Mouse (Mus musculus) ES-CJ7 (cell line): ENCODE measurements around the gene Ten1.

Source experiments
- DNase-seq: peaks from one replicate; pipeline ENCODE4 v3.0.0; 2011; ENCODE audit warnings: low read depth, low spot score

The Ten1 gene

GRCm38 (mm10) chr11:116198639-116199531 is at the start of gene Ten1, which contains the start of gene Acox1:
Gene Ten1, plus strand, starts transcription at chr11:116198855.
Gene Acox1, minus strand, starts transcription at chr11:116199045.
- DNase-seq = peak; percentile 96

GRCm38 (mm10) chr11:116149341-116149740 is 49.3 kb upstream of the Ten1 start:
- no peak for DNase-seq

GRCm38 (mm10) chr11:116150960-116151359 is 47.7 kb upstream of the Ten1 start:
- no peak for DNase-seq

GRCm38 (mm10) chr11:116161312-116161711 is 37.3 kb upstream of the Ten1 start:
- DNase-seq = no peak

- DNase-seq = peak; percentile 55
Measured at GRCm38 (mm10) chr11:116162146-116162545, 36.5 kb upstream of the Ten1 start.

DNA sequence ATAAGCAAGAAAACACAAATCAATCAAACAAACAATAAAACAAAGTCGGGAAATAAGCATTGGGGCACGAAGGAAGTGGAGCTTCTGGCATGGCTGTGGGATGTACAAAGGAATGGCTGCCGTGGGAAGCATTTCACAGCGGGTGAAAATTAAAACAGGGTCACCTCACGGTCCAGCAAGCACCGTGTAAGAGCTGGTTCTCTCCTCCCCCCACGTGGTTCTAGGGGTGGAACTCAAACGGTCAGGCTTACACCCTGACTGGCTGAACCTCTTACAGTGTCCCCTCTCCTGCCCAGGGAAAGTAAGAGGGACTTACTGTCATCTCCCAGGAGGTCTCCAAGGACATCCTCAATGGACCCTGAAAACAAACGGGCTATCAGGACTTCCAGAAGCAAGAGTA is 35.7 kb upstream of the Ten1 start:
- no peak for DNase-seq

DNA sequence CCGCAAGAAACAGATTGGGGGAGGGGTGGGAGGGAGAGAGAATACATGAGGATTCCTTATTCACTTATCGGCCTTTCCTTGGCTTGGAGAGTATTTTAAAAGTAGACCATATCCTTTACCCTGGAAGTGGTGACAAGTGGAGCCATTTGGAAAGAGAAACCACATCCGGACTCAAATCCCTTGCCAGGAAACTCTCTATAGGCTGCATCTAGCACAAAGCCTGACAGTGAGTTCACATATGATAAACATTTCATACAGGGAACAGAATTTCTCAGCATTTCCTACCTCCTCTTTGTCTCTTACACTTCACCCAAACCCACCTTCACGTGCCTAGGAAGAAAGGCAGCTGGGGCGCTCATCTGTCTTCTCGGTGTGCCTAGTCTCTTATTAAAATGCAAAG is 31.4 kb upstream of the Ten1 start:
- no peak for DNase-seq

- DNase-seq = peak; percentile 97
Measured at GRCm38 (mm10) chr11:116167884-116168439, 30.7 kb upstream of the Ten1 start, which contains the start of gene Fbf1. Gene Fbf1, minus strand, starts transcription at chr11:116168166.

DNA sequence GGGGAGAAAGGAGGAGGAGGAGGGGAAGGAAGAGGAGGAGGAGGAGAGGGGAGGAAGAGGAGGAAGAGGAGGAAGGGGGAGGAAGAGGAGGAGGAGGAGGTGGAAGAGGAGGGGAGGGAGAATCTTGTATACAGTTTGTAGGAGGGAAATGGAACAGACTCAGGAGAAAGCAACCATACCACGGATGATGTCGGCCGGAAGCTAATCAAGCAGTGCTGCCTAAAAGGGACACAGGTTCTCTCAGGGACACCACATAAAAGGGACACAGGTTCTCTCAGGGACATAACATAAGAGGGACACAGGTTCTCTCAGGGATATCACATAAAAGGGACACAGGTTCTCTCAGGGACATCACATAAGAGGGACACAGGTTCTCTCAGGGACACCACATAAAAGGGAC is 29.4 kb upstream of the Ten1 start:
- no peak for DNase-seq

GRCm38 (mm10) chr11:116170003-116170800 is 28.5 kb upstream of the Ten1 start:
- no peak for DNase-seq

DNA sequence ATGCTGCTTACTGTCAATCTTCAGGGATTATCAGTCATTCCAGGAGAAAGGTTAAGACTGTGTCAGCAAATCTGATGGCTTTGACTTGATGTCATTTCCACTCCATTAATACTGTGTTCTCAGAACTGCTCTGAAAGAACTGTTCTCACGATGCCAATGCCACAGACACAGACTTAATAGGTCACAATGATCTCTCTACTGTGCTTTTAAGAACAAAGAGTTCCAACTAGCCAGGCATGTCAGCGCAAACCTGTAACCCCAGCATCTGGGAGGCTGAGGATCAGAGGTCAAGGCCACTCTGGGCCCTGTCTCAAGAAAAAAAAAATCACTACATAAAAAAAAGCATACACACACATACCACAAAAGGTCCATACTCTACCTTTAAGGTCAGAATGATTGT is 26.7 kb upstream of the Ten1 start:
- no peak for DNase-seq

GRCm38 (mm10) chr11:116174775-116175448 is 23.7 kb upstream of the Ten1 start:
- no peak for DNase-seq

DNA sequence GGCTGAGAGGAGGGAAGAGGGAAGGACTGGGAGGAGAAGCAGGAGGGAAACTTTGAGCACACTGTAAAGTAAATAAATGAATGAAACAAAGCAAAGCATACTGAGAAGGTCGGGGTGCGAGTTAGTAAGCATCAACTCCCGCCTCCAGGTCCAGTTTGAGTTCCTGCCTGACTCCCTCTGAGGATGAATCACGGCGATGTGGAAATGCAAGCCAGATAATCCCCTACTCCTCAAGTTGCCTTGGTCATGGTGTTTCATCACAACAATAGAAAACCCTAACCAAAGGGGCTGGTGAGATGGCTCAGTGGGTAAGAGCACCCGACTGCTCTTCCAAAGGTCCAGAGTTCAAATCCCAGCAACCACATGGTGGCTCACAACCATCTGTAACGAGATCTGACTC is 22.6 kb upstream of the Ten1 start:
- no peak for DNase-seq

DNA sequence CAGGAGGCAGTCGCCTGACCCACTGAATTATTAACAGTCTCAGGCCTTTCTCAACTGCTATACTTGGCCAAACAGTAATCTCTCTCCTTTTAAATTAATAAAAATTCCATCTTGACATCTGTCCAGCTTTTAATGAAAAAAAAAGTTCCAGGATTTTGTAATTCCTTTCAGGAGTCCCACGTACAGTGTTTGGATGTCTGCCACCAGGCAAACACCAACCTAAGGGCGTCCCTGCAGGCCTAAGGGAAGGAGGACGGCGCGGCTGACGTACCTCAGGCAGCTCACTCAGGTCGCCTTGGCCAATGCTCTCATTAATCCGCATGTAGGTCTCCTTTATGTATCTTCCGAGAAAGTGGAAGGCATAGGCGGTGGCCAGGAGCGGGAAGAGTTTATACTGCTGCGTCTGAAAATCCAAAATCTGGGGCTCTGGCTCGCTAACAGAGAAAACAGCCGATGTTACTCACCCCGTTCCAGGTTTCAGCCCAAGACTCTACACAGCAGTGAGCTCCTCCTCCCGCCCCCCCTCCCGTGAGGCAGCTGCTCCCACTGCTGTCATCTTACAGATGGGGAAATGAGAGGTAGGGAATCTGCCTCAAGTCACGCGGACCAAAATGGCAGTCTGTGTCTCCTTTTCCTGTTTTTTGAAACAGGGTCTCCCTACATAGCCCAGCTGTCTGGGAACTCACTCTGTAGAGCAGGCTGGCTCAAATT is 20.1 kb upstream of the Ten1 start:
- DNase-seq = no peak

DNA sequence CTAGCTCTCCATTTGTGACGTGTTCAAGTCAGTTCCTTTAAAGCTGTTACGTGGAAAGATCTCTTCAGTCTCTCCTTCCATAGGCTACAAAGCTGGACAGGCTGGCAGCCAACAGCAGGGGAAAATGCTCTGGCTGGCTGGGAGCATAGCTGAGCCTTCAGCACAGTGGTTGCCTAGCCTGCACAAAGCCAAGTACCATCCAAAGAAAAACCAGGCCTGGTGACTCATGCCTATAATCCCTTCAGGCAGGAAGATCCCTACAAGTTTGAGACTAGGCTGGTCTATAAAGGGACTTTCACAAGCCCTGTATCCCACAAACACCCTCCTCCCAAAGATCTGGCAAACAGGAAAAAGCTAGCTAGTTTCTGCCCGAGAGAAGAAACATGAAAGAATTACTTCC is 12.8 kb upstream of the Ten1 start:
- DNase-seq = no peak

GRCm38 (mm10) chr11:116186360-116186759 is 12.3 kb upstream of the Ten1 start:
- DNase-seq = no peak

- DNase-seq = peak; percentile 58
Measured at GRCm38 (mm10) chr11:116187226-116187930, 11.3 kb upstream of the Ten1 start.

DNA sequence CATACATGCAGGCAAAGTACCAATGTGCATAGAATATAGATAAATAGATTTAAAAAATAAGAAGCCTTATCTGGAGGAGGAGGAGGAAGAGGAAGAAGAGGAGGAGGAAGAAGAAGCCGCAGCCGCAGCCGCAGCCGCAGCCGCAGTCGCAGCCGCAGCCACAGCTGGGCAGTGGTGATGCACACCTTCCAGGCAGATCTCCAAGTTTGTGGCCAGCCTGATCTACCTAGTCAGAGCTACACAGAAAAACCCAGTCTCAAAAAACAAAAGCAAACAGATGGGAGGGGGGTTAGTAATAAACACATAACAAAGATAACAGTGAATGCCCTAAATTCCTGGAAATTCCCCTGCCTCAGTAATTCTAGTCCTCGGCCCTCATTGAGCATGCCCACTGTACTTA is 4.0 kb upstream of the Ten1 start:
- DNase-seq = no peak

DNA sequence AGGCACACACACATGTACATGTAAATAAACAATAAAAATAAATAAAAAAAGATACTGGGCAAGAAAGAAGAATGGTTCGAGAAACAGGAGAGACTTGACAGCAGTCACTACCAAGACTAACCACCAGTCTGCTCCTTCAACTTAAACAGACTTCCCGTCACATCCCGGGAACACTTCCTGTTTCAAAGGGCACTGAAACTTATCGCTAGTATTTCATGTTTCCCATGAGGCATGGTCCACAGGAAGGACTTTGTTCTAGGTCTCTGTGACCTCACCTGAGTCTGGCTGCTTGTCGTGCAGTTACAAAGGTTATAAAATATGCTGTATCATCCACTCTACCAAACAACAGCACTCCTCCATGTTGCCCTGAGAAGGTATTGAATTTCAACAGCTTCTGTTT is 3.4 kb upstream of the Ten1 start:
- peak; percentile 27 for DNase-seq

DNA sequence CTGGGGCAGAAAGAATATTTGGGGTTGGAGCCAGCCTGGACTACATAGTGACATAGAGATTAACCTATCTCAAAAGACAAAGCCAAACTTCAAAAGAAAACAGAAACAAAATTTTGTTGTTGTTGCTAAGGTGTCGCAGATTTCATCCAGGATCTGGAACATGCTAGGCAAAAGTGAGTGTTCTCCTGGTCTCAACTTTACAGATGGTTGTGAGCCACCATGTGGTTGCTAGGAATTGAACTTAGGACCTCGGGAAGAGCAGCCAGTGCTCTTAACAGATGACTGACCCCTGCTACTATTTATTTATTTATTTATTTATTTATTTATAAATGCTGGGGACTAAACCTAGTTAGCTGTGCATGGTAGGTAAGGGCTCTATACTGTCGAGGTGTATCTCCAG is 2.3 kb upstream of the Ten1 start:
- DNase-seq = no peak
